Mouse (Mus musculus) lung, postnatal 14 days (tissue): ENCODE results near the gene Rasl2-9.
"Not testable (repeated sequence)": the region's sequence is repeated elsewhere in the genome, so short reads cannot be mapped to it uniquely, and the experiment has no call there.

Experiments
- DNase-seq: peaks from one replicate; pipeline ENCODE4 v3.0.0; 2021

The Rasl2-9 gene

DNA sequence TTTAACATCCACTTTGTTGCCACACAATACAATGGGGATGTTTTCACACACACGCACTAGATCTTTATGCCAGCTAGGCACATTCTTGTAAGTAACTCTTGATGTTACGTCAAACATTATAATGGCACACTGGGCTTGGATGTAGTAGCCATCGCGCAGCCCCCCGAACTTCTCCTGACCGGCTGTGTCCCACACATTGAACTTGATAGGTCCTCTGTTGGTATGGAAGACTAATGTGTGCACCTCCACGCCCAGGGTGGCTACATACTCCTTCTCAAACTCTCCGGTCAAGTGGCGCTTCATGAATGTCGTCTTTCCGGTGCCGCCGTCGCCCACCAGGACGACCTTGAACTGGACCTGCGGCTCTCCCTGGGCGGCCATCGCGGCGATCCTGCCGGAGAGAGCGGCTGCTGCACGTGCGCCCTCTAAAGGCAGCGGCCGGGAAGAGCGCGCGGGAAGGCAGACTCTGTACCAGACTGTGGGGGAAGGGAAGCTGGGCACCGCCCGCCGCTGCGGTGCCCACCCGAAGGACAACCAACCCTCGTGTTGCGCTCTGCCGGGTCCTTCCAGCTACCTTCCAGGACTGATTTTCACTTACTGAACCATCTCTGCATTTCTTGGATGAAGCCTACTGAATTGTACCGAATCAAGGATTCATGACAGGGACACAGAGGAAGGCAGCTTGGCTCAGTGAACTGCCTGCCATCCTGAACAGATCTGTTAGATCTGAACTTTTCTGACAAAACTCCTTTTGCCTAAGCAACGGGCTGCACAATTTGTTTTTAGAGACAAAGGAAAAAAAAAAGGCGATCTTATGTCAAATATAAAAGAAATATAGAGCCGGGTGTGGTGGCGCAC is at the start of gene Rasl2-9:
Rasl2-9 (minus strand) TSS at position 402 of the 858 bp plus-strand sequence.
- DNase-seq: peak; percentile 77

DNA sequence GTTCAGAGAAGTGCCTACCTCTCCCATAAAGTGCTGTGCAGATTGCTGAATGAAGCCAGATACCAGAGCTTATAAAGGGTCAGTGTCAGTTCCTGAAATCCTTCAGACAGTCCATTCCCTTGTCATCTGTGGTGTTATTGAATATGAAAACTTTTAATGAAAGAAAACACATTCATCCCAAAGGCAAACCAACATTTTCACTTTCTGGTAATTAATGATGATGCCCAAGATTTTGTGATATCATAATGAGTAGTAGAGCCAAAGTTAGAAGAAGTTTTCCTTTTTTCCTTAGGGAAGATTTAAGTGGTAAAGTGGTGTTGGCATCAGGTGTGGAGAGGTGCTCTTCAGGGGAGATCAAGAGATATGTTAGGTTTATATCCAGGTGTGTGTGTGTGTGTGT is 23.8 kb upstream of the Rasl2-9 start, which contains the start of gene Vmn1r55:
Vmn1r55 (minus strand) TSS at position 101 of the 400 bp plus-strand sequence.
- not testable (repeated sequence) for DNase-seq

DNA sequence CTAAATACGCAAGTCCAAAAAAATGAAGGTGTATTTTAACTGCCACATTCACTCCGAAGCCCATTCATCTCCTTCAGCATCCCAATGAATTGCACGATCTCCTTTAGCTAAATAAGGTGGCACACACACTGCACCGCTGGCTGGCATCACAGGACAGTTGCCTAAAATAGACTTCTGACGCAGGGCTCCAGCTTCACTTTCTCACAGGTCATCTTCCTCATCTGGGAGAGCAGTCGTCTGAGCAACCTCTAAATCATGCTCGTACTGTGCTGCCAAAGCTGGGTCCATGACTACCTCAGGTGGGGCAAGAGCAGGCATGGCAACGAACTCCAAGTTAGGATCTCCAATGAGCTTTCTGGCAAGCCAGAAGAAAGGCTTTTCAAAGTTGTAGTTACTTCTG is 672 bp downstream of the Rasl2-9 start:
- no peak for DNase-seq

DNA sequence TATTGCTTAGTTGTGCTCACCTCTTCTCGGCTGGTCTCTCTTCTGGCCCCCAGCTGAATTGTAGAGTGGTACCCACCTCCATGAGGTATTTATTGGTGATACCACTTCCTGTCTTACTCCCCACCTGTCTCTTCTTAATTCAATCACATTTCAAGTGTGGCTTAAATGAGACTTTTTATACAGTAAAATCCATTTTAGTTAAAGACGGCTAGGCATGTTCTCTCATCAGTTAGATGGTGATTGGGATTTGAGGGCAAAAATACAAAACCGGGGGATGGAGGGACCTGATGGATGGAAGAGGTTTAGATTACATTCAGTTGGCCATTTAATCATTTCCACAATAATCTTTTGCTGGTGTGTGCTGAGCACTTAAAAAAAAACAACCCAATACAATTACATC is 8.9 kb downstream of the Rasl2-9 start, which contains the start of gene Rfpl4:
Rfpl4 (minus strand) TSS at position 101 of the 400 bp plus-strand sequence.
- no peak for DNase-seq

DNA sequence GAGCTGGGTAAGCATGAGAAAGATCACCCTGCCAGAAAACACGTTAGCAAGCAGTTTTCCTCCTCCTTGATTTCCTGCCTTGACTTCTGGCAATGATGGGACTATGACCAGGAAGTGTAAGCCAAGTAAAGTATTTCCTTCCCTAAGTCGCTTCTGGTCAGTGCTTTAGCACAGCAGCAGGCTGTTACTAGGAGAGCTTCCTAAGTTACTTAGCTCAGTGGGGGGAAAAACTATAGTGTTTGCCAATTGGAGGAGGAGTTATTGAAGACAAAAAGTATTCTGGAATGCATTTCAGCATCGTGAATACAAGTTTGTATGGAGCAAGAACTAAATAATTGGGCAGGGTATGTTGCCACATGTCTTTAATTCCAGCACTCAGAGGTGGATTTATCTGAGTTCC is 13.0 kb downstream of the Rasl2-9 start:
- no peak for DNase-seq

DNA sequence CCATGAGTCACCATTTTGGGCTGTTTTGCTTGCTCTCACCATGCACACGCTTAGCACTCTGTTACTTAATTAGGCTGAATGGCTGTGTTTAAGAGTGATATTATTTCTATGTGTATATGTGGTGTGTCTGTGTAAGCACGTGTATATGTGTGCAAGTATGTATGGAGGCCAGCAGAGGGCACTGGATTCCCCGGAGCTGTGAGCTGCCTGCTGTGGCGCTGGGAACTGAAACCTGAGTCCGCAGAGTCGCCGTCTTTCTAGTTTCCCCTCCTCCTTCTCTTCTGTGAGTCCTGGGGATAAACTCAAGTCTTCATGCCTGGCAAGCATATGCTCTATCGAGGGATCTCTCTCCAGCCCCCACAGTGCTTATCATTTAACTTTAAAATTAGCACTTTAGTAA is 16.4 kb downstream of the Rasl2-9 start:
- DNase-seq: no peak

DNA sequence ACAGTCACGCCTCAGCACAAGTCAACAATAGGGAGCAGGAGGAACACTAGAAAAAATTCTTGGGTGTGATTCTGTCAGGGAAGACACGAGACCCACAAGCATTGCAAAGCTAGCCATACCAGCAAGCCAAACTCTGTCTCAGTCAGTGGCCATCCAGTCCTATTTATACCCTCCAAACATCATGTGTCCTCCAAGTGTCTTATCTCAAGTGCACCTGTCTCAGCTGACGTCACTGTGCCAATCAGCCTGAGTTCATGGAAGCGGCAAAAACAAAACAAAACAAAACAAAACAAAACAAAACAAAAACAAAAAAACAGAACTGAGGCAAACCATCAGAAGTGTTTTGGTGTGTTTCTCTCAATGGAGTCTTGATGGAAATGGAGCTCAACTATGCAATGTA is 17.5 kb downstream of the Rasl2-9 start:
- DNase-seq: no peak

DNA sequence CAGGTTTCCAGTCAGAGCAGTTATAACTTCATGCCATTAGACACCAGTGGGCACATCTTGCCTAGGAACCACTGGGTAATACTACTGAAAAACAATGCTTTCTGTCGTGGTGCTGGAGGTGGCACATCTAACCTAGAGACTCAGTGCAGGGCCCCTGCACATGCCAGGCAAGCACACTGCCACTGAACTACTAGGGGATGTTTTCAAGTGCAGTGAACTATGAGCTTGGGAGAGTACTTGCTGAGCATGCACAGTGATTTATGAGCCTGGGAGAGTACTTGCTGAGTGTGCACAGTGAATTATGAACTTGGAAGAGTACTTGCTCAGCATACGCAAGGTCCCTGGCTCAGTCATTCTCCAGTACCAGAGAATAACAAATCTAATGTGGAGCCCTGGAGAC is 23.2 kb downstream of the Rasl2-9 start:
- DNase-seq: no peak

DNA sequence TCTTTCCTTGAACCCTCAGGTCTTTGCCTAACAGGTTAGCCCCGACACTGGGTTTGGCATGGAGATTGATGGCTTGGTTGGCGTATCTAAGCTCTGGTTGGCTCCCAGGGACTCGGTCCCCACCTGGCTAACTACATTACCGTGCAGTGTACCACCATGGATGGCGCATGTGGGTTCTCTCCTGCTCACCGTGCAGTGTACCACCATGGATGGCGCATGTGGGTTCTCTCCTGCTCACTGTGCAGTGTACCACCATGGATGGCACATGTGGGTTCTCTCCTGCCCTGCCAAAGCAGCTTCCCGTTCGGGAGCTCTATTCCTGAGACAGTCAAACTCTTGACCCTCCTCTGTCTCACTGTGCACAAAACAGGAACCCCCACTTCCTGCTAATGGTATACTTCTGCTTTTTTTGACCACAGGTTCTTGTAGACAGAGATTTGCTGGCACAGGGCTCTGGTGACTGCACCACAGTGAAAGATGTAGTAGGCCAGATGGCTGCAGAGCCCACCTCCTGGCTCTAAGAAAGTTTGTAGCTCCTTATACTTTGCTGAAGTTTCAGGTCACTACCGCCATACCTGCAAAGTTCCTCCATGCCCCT is 24.6 kb downstream of the Rasl2-9 start:
- no peak for DNase-seq

DNA sequence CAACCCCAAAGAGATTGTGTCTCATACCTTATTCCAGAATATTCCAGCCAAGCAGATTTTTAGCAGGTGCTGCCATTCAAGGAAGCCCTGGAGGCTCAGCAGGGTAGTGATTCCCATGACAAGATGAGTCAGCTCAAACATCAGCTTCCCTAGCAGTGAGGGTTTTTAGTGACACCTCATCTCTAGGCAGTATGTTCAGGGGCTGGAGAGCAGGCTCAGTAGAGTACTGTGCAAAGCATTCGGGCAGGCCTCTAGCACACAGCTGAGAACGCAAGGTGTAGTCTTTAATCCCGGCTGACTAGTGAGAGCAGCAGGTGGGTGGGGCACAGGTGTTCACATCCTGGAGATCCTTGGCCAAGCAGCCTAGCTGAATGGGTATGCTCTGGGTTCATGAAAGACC is 26.0 kb downstream of the Rasl2-9 start:
- no peak for DNase-seq

DNA sequence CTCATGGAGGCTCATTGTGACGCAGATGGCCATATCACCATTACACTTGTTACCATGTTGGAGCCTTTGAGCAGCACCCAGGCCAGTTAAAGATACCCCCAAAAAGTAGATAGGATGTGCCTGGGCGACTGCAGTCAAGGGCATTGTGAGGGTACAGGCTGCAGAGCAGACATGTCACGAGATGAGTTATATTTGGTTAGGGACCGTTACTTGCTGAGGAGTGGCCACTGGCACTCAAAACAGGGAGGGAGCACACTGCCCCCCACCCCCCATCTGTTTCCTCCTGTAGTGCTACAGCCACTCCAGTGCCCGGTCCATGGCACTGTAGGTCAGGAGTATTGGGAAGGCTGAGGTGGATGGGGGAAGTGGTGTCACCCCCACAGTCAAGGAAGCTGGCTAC is 27.0 kb downstream of the Rasl2-9 start:
- no peak for DNase-seq

DNA sequence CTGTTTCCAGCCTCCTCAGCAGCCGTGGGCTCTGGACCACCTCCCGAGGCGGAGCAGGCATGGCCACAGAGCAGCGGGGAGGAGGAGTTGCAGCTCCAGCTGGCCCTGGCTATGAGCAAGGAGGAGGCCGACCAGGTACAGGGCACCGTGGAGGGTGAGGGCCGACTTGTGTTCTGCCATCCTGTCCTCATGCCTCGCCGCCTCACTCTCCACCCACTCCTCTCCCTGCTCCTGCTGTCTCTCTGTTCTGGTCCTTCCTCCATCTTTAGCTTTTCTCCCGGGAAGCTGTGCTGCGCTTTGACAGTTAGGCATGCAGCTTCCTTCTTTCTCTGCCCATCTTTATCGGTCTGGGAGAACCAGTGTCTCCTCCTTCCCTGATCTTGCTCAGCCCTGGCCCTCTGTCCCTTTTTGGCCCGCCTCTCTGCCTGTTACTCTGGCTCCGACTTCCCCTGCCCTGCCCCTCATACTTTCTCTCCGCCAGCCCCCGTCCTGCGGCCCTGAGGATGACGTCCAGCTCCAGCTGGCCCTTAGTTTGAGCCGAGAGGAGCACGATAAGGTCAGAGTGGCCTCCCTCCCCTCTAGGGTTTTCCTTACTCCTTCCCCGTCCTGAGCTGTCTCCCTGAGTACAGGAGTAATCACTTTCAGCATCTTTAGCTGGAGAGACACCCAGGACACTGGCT is 32.8 kb downstream of the Rasl2-9 start:
- DNase-seq: no peak

DNA sequence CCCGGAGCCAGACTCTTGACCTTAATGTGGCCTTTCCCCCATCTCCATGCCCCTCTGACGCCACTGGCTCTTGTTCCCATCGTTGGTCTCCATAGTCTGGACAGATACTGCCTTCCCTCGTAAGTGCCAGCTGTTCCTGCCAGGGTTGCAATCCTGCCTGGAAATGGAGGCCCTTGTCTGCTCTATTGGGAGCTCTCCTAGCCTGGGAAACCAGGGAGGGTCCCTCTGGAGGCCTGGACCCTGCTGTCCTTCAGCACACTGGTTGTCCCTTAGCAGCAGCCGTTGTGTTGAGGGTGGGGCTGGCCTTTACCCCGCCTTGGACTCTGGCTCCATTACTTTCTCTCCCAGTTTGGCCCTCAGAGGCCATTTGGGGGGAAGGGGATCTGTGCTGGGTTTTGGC is 33.4 kb downstream of the Rasl2-9 start:
- DNase-seq: no peak

DNA sequence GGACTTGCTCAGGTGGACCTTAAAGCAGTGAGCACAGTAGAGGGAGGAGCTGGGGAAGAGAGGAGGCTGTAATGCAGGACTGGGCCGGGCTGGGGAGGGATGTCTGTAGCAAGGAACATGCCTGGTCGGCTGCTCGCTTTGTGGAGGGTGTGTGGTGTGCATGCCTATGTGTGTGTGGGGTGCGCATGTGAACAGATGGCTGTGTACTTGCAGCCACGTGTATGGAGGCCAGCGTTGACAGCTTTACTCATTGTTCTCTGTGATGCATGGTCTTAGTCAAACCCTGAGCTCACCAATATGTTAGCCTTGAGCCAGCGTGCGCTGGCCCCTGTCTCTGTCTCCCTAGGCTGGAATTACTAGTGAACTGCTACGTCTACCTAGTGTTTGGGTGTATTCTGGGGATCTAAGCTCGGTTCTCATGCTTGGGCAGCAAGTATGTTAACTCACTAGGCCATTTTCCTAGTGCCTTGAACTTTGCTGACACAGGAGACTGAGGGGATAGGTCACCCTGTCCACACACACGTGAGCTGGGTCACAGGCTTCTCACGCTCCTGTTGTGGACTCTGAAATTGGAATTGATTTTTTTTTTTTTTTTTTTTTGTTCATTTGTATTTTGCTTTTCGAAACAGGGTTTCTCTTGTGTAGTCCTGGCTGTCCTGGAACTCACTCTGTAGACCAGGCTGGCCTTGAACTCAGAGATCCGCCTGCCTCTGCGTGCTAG is 34.6 kb downstream of the Rasl2-9 start:
- DNase-seq: no peak

DNA sequence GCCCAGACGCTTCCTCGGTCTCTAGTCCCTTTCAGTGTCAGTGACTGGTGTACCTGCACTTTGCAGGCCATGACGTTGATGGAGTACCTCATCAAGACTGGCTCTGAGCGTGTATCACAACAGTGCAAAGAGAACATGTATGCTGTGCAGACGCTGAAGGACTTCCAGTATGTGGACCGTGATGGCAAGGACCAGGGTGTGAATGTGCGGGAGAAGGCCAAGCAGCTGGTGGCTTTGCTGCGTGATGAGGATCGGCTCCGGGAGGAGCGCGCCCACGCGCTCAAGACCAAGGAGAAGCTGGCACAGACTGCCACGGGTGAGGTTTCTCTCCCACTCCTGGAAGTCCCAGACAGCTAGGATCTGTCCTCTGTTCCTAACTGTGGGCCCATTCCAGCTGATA is 35.9 kb downstream of the Rasl2-9 start:
- no peak for DNase-seq

DNA sequence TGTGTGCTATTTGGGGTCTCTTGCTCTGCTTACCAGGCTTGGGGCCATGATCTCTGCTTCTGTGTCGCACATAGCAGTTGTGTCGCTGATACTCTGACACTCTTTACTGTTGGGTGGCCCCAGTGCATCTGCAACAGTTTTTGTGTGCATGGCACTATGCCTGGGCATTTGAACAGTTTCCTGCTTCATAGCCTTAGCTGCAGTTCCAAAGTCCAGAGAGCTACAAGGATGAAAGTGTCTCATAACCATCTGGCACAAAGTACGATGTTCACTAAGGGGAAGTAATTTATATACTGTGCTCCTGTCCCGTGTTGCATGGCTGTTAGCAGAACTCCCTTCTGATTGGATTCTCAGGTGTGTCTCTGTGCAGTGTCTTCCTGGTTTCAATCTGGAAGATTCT is 37.9 kb downstream of the Rasl2-9 start:
- no peak for DNase-seq

DNA sequence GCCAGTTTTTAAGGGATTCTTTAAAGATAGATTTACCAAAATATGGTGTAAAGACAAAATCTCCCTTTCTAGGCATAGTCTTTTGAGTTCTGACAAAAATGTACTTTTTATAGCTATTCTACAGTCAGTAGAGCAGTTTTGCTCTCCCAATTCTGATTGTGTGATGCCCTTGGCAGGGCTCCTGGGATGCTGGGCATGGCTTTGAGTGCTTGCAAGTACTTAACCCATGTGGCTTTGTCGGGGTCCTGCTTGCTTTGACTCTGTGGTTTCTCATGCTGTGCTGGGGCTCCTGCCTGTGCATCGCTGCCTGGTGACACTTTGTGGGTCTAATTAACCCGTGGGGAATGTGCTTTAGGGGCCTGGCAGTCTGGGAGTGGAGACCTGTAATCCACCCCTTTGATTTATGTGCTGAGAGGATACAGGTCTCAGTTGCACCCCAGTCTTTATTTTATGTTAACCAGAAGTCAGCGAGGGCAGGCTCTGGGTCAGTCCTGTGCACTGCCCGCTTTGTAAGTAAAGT is 38.8 kb downstream of the Rasl2-9 start:
- no peak for DNase-seq

DNA sequence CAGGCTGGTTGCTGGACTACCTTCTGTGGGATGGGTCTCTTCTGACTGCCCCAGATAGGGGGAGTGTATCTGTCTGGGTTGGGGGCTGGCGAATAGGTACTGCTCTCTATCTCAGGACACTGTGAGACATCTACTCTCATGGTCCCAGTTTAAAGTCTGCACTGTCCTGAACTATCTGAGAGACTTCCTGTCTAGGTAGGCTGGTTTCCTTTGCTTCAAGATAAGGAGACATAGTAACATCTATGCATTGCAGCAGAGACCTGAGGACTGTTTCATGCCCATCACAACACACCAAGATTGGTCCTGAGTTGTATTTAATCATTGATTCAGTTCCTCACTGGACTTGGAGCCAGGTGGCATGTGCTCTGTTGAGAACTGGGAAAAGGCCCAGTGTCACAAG is 40.2 kb downstream of the Rasl2-9 start:
- no peak for DNase-seq

DNA sequence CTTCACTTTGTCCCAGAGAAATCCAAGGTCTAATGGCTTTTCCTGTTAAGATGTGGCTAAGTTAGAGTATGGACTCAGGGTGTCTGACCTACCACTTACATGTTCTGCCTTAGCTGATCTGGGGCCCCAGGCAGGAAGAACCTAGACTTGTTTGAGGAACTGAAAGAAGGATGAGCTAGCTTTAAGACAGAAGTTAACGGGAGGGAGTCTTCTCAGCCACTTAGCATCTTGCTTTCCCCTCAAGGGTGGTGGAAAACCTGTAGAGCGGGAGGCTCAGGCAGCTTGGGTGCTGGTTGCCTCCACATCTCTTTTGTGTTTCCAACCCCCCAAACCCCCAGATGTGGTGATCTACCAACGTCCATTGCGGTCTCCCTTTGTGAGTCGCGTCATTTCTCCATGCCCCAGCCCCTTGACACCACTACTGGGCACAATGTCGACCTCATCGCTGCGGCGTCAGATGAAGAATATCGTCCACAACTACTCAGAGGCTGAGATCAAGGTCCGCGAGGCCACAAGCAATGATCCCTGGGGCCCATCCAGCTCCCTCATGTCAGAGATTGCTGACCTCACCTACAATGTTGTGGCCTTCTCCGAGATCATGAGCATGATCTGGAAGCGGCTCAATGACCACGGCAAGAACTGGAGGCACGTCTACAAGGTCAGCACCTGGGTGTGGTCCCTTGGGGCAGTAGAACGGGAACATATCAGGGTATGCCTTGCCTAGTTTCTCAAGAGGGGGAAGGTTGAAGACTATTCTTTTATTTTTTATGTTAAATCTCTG is 42.2 kb downstream of the Rasl2-9 start:
- DNase-seq: no peak

DNA sequence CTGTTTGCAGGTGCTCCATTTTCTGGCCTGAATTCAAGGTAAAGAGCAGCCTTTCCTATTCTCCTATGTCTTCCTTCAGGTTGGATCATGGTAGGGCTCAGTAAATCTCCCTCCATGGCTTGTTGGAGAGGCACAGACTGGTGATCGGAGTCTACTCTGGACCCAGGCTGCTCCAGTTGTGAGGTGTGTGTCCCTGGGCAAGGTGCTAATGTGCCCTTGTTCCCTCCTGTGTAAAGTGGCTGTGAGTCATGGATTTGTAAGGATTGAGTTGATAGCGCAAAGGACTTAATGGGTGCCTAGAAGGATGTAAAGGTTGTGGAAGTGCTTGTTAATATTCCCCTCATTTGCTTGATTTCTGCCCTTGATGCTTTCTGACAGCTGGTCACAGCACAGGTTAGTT is 43.8 kb downstream of the Rasl2-9 start:
- DNase-seq: no peak

DNA sequence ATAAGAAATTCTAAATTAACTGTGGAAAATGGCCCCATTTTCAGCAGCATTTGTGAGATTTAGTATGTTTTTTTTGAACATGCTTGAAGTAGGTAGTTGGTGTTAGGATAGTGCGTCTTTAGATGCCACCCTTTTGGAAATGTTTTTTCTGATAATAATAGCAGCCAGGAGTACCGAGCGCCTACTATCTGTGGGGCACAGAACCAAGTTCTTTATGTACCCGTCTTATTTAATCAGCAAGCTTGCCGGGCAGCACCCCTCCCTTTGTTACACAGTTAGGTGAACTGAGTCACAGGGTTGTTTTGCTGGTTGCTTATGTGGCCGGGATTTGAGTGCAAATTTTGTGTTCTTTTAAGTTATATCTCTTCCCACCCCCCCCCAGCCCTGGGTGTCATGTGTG is 44.5 kb downstream of the Rasl2-9 start:
- DNase-seq: no peak

DNA sequence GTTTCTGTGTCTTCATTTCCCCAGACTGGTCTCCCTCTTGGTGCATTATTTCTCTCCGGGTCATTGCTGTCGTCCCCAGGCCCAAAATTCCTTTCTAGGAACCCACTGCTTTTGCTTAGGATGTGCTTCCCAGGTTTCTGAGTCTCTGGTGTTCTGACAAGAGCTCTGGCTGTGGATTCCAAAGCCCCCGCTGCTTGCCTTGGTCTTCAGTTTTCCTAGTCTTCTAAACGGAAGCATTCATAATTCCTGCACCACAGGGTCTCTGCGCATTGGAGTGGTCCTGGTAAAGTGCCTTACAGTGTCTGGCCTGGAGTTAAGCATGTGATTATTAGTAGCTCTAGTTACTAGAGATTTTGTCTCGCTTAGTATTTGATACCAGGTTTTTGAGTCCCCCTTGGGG is 44.9 kb downstream of the Rasl2-9 start:
- no peak for DNase-seq
